Mouse (Mus musculus) mesoderm, embryonic 11.5 days (tissue): Measurements from ENCODE around the gene Agbl4.

Experiments used
- DNase-seq: peaks from one replicate; pipeline ENCODE4 v3.0.0-alpha.2; 2012; ENCODE audit warnings: low read depth, low spot score

The Agbl4 gene

DNA sequence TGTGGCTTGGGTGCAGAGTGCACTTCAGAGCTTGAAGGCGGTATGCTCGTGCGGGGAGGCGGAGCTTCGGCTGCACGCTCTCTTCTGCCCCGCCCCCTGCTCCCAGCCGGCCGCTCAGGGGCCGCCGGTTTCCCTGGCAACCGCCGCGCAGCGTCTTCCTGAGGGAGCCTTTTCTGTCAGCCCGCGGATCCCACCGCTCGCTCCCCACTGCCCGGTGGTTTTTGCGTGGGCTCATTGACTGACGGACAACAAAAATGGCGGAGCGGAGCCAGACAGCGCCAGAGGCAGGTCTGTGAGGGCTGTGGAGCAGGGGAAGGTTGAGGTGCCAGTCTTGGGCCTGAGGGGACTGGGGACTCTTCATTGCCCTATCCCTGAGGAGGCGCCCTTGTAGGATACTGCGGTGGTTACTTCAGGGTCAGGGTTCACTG lies at the start of gene Agbl4:
Gene Agbl4 (plus strand): TSS at position 44 of the 428 bp plus-strand sequence.
- peak; percentile 83 for DNase-seq

DNA sequence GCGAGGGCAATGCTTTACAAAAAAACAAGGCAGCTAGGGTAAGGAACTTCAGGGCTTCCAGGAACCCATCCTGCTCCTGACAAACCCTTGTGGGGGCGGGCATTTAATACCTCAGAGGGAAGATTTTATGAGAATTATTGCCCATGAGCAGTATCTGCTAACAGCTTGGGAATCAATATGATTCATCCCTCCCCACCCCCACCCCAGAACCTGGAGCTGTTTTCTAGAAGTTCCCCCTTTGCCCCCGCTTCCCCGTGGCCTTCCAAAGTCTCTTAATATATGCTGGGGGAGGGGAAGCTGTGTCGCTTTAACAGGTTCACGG lies 46.6 kb upstream of the Agbl4 start:
- no peak for DNase-seq

DNA sequence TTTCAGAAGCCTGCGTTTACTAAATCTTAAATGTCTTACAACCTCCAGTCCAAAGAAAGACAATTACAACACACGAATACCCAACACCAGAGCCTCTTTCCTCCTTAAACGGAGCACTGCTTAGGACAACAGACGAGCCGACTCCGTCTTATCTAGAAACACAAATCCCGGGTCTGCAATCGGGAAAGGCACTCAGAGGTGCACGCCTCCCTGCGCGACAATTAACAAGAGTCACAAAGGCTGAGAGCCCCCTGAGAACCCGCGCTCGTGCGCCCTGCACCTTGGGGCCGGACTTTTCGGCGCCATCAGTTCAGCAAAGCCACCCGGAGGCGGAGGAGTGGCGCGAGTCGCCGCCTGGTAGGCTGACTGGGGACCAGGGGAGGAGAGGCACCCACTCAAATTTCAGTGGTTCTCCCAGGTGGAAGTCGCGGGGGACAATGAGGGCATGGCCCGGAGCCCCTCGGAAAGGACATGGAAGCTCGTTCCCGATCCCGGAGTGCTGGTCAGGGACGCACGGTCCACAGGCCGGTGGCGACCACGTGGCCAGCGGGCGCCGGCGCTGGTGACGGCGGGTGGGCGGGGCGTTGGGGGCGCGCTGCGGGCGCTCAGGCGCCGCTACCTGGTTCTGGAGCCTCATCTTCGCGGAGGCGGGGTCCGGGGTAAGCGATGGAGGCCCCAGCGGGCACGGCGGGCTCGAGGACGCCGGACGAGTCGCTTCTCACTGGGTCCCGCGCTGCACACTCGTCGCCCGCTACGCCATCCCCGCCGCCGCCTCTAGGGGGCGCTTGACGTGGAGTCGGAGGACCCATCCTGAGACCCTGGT lies 46.1 kb upstream of the Agbl4 start, which contains the start of gene Elavl4:
Gene Elavl4 (minus strand): TSS at position 732 of the 823 bp plus-strand sequence.
- peak; percentile 86 for DNase-seq

DNA sequence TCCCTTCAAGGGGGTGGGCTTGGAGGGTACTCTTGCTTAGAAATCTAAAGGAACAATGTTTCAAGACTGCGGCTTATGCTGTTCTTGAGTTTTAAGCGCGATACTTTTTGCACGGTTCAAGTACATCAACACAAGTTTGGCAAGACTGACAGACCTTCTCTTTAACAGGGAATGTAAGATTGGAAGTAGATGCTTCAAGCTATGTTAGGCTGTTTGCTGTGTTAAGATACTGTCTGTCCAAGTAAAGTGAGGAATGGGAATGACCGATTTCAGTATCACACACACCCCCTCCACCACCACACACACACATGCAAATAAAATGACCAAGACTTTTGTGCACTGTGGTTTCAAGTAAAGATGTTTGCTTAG lies 45.5 kb upstream of the Agbl4 start:
- no peak for DNase-seq

DNA sequence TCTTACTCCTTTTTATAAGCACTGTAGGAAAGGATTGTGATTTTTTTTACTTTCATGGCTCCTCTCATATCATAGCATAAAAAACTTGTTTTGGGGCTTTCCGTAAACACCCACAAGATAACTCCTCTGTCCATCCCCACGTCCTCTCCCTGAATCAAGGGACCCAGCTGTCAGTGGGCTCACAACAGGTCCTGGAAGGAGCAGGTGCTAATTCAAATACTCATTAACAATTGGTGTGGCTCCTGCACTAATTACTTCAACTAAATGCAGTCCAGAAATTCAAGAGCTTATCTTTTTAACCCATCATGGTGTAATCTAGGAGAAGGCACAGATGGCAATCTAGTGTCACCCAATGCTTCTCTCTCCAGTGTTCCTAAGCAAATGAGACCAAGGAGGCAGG lies 36.9 kb upstream of the Agbl4 start:
- DNase-seq, result no peak

DNA sequence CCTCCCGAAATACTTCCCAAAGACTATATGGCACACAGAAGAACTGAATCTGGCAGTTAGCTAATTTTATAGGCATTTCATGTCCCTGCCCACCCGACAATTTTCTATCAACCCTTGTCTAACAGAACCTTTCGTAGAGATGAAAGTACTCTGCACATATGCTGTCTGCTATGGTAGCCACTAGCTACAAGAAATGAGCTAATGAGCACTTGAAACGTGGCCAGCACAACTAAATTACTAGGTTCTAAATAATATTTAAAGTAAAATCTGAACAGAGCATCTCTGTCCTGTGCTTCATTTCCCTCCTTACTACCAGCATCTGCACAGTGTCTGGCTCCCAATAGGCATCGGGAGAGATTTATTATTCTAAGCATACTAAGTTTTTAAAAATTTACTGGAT lies 1.2 kb upstream of the Agbl4 start:
- no peak for DNase-seq

DNA sequence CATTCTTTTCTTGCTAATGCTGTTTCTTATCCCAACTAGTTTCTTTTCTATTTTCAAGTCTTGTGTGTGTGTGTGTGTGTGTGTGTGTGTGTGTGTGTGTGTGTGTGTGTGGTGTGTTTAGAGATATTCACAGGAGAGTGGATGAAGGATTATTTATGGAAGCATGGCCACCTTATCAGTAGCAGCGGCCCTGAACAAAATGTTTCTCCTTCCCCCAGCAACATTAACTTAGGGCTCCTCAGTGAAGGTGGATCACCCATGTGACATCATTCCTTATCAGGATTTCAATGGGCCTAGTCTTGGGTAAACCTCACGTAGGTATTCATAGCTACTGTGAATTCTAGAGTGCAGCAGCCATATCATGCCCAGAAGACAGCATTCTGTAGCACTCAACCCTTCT lies 22.8 kb downstream of the Agbl4 start:
- no peak for DNase-seq

DNA sequence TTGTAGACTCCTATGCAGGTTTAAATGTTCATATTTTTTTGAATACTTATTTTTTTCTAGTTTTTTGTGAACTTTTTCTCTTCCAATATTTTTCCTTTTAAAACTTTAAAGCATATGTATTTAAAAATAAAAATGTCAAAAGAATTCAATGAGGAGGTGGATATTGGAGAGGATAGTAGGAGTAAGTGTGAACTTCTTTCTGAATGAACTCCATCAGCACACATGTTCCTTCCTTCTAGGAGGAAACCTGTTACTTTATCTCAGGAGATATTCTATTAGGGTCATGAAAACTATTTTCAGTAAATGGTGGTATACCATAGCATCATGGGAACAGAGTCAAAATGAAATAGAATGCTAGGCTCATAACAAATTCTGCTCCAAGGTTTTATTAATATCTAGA lies 30.2 kb downstream of the Agbl4 start:
- no peak for DNase-seq

DNA sequence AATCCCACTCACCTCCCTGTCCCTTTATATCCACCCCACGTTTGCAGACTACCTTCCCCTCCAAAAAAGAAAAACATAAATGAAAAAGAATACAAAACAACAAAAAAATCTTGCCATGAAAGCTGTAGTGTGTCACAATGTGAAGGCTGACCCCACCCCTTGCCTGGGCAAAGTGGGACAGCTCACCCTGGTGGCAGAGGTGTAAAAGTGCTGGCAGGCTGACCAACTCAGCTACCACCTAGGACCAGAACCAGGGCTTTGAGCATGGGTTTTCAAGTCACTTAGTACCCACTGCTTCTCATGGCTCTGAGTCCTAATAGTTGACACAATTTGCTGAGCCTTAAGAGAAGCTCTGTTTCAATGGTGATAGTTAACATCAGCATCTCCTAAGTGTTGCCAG lies 96.9 kb downstream of the Agbl4 start:
- DNase-seq, result no peak

DNA sequence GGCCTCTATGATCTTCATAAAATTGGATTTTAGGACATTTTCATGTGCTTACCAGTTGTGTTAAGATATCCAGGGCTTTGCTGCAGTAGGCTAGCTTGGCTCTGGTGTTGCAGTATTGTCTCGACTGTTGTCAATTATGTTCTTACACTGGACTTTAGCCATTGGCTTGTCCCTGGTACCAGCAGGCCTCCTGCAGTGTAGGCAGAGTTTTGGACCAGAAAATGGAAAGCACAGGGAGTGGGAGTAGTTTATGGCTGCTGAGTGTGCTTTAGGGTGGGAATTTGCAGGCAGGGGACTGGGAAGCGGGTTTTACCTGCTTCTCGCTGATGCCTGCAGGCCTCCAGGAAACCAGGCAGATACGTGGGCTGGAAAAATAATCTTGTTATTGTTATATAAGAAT lies 132.3 kb downstream of the Agbl4 start:
- no peak for DNase-seq

DNA sequence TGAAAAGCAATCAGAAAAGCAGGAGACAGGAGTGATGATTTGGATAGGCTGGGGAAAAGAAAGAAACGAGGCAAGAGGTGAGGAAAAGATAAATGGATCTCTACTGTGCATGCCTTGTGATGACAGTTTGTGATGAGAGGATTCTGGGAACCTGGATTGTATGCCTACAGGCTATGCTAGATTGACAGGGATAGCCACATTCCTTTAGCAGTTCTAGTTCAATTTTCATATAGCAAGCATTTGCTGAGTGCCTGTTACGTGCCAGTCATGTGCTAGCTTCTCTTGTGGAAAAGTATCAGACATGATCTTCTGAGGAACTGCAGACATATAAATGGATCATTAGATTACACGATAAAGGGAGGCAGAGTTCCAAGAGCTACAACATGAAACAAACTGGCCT lies 151.8 kb downstream of the Agbl4 start:
- DNase-seq, result no peak

DNA sequence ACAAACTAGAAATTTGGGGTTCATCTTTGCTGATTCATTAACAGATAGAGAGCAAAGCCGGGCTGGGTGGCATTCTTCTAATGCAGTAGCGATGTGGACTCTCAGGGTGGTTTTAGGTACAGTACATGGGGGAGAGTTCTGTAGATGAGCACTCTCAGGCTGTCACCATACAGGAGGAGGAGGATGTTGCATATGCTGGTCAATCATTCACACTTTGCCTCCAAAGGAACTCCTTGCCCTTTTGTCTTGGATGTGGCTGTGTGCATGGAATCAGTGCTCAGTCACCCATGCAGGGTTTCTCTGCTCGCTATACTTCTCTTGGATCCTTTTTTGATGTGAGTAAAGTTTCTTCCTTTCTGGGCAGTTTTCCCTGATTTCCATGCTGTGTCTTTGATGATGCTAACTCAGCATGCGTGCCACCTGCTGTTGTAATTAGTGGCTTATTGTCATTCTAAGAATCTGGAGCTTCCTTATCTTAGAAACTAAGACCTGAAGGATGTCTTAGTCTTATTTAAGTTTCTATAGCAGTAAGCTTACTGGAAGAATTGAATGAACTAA lies 200.3 kb downstream of the Agbl4 start:
- no peak for DNase-seq

DNA sequence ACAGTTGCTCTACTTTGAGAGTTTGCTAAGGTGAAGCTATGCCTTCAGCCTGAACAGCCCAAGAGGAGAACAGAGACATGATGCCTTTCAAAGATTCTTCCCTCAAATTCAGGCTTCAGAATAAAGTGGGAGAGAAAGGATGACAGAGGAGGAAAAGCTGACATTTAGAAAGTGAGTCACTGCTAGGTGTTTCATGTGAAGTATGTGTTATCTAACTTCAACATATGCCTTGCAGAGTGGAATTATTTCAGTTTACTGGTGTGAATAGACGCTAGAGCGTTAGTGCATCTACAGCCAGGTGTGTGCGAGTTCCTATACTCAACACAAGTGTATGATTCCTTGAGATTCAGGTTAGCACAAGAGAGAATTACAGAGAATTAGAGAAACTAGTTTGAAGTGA lies 244.0 kb downstream of the Agbl4 start:
- DNase-seq, result no peak

DNA sequence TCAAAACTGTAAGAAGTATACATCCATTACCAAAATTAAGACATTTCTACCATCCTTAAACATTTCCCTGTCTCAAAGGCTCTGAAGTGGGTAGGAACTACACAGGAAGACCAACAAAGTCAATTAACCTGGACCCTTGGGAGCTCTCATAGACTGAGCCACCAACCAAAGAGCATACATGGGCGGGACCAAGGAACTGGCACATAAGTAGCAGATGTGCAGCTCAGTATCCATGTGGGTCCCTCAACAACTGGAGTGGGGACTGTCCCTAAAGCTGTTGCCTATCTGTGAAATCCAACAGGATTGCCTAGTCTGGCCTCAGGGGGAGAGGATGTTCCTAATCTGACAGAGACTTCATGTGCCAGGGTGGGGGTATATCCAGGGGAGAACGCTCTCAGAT lies 265.5 kb downstream of the Agbl4 start:
- no peak for DNase-seq

DNA sequence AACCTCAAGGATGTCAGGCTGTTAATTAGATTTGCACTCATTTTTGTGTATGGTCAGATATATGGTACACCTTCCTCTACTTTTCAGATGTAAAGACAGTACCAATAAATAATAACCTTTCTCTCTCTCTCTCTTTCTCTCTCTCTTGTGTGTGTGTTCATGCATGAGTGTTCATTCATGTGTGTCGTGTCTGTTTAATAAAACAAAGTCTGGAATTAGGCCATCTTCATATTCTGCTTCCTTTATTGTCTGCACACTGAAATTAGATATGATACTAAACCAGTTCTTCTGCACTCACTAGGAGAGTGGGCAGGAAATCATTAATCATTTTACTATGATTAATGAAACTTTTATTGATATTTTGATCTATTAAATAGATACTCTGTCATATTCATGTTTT lies 276.7 kb downstream of the Agbl4 start:
- DNase-seq, result no peak

DNA sequence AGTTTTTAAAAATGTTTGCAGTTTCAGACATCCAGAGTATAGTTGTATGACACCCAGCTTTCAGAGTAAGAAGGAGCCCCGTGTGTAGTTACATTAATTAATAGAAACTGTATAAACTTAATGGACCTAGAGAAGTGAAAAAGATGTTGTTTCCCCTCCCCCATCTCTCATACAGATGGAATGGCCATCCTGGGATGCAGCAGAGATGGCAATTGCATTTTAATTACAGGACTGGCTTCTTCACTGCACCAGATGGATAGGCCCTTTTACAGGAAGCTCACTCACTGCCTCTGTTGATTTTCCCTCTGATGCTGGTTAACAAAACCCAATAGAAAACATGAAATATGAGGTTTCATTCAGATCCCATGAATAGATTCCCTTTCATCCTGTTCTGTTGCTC lies 337.7 kb downstream of the Agbl4 start:
- DNase-seq, result no peak

DNA sequence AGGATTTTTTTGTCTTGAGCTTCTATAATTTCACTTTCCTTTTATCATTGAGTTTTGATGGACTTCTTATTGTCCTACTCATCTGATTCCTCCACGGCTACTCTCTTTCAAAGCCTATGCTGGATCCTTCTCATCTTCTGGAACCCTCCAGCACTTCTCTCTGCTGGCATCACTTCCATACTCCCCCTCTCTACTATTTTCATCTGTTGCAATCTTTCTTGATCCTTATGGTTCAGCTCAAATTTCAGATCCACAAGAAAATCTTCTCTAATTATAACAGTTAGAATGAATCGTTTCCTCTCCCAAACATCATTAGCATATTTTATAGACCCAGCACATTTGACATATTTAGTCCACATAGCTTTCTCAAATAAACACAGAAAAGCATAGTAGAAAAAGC lies 360.5 kb downstream of the Agbl4 start:
- no peak for DNase-seq

DNA sequence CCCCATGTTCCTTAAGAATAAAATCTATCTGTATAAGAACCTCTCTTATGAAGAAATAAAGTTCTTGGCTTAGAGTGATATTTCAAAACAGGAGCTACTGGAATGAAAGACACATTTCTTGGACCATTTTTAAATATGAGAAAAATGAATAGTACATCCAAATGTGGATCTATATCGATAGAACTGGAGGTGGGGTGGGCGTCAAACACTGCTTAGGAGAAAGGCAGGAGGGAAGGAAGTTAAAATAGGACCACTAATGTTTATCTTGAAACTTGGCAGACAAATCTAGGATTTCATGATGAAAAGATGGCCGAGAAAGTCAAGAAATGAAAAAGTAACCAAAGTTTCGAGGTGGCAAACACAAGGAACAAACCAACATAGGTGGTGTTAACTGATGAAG lies 391.1 kb downstream of the Agbl4 start:
- no peak for DNase-seq

DNA sequence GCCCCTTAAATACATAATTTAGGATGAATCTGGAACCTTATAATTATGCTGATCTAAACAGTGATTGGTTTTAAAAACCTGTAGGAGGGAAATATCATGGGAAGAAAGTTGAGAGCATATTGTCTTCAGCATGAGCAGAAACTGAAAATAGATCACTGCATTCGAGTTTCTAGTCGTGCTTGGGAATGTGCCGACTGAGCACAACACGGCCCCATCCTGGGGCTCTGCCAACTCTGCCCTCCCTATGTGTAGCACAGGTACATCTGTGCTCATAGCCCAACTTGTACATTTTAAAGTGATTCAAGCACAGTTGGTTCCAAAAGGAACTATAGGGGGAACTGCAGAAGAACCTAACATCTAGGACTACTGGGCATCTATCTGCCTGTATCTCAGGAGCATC lies 402.4 kb downstream of the Agbl4 start:
- DNase-seq, result no peak

DNA sequence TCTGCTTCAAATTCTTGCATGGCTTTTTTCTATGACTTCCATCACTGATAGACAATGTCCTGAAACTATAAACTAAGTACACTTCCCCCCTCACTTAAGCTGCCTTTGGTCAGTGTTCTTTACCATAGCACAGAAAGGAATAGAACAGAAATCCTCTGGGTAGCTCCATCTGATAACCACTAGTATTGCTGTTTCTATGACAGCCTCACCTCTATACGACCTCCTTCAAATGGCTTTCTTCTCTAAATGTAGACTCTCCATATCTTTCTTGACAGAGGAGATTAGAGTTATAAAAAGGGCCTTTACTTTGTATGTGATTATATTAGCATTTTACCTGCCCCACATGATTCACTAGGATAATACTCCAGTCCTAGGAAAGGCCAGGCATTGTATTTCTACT lies 413.5 kb downstream of the Agbl4 start:
- DNase-seq, result no peak

DNA sequence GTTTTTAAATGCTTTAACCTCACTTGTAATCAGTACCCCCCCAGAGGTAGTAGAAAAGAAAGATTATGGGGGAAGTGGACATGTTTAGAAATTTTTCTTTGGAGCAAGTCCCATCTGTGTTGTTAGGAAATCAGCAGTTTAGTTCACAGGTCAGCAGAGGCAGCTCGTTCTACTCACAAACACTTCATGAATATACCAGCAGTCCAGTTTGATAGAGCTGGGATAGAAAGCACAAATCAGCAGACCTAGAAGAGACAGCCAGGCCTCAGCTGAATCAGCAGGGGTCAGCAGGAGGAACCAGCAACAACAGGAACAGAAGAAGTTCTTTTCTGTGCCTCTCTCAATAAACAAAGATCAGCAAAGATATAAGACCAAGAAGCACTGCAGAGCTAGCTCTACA lies 435.3 kb downstream of the Agbl4 start:
- DNase-seq, result no peak

DNA sequence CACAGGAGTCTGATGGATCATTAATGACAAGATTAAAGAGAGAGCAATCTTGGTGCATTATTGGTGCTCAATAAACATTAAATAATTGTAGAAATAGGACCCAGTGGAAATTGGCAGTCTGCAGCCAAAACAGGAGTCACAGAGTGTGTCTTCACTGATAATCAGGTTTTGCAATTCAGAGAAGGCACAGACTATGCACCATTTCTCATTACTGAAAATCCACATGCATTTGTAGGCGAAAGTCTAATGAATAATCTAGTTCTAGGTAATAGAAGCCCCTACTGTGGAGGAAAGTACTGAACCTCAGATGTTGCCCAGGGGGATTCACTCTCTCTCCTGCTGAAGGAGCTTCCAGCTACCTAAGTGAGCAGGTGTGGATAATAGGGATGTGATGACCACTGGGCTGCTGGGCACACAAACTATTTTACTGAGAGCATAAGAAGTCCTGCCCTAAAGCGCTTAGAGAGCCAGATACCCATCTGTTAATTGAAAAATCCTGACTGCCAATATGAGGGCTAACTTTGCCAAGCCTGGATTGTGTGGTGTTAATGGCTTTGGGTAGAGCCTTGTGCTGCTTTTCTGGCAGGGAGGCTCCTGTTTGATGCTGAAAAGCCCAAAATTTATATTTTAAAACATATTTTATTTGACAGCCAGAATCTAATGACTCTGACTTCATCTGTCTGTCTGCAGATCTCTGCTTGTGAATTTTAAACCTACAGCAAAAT lies 482.4 kb downstream of the Agbl4 start:
- DNase-seq, result no peak

DNA sequence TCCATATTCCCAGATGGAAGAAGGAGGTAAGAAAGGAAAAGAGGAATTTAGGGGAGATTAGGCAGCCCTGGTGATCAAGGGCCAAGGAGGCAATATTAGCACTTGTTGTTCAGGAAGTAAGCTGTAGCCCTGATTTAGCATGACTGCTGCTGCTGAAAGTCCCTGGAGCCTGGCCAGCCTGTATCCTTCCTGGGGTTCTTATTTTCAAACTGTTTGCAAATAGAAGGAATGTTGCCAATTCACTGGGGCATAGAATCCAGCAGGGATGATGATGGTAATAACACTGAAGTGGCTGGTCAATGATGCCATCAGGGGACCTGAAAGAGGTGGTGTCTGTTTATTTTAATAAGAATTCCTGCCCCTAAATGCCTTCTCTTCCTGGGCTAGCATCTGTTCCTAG lies 518.6 kb downstream of the Agbl4 start:
- DNase-seq, result peak; percentile 9
